Mouse (Mus musculus) E14TG2a.4 (cell line): ENCODE results near the gene Tjp2.

ENCODE experiments used
- CTCF ChIP-seq: conservative IDR thresholded peaks from 2 replicates; pipeline ENCODE4 v1.5.1; 2014; ENCODE audit warnings: low read length
- NANOG ChIP-seq: IDR thresholded peaks from 2 replicates; pipeline ENCODE4 v1.6.1; 2014; ENCODE audit warnings: borderline replicate concordance, low read length, mixed read lengths
- POU5F1 ChIP-seq: IDR thresholded peaks from 2 replicates; pipeline ENCODE4 v1.6.1; 2014; ENCODE audit warnings: low read length, borderline replicate concordance

GRCm38 (mm10) chr19:24251869-24252268 is 27.0 kb upstream of the Tjp2 start:
- no peak for TF ChIP-seq CTCF
- no peak for TF ChIP-seq POU5F1
- TF ChIP-seq NANOG = no peak
